Mouse (Mus musculus): ENCODE results near the gene Slc25a29. TPM values are rescaled to one million over a fixed set of nuclear protein-coding genes. Genes with fewer than 3 reads are reported as not detected.

Gene Slc25a29
- total RNA-seq, 4 experiments from 2014 or later = 8.5 to 10.5 (median 8.9) TPM

DNA sequence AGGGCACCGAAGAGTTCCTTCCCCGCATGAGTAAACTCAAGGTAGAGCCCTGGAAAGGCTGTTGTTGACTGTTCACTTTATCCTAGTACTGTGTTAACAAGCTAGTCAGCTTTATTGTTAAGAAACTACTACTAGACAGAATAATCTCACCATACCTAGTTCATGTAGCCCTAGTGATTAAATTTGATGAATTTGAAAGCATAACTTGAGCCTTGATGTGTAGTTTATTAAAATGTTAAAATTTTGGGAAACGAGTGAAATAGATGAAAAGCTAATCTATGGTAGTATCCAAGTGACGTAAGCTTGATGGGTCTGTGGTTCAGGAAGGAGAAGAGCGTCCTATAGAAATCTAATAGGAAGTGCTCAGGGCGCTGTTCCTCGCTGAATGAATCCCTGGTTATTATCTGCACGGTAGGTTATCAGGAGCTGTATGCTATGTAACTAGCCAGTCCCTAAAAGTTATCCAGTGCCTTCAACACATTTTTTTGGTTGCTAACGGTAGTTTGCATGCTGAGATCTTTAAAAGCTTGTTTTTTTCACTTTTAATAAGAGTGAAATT is 40.6 kb downstream of the Slc25a29 start:
- DNase-seq (ENCODE audit: low spot score in 2 of 2) = no peak

DNA sequence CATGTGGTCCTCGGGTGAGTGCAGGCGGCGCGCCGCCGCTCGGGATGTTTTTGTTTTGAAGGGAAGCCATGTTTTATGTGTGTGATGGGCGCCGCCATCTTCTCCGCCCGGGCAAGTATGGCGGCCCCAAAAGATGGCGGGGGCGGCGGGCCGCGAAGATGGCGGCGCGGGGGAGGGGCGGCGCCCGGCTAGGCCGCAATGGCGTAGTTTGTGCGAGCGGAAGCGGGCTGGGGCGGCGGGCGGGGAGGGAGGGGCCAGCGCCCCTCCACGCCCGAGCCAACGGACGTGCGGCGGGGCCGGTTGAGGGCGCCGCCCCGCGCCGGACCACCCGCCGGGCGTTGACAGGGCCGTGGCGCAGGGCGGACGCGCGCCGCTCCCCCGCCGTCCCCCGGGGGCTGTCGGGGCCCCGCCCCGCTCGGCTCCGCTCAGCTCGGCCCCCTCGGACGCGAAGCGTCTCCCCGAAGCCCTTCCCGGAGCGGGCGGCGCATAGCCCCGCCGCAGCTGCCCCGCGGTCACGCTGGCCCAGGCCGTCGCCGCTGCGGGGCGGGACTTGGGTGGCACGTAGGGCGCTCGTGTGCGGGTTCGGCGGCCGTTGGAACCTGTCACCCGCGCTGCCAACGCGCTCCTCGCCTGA is 41.5 kb downstream of the Slc25a29 start:
- DNase-seq (ENCODE audit: low spot score in 2 of 2) = peak; percentile 67 to 83

- DNase-seq (ENCODE audit: low spot score in 2 of 2) = peak; percentile 11 to 32
Measured at GRCm38 (mm10) chr12:108793453-108793941, 42.2 kb downstream of the Slc25a29 start.

- DNase-seq (ENCODE audit: low spot score in 2 of 2) = peak; percentile 98
Measured at GRCm38 (mm10) chr12:108792546-108793452, 42.9 kb downstream of the Slc25a29 start, which contains the start of gene Yy1. Gene Yy1 (plus strand): TSS chr12:108792973.

GRCm38 (mm10) chr12:108792152-108792545 is 43.5 kb downstream of the Slc25a29 start:
- DNase-seq (ENCODE audit: low spot score in 2 of 2) = peak; percentile 59 to 74

- DNase-seq (ENCODE audit: low spot score in 2 of 2) = no peak
Measured at GRCm38 (mm10) chr12:108787329-108787728, 48.4 kb downstream of the Slc25a29 start.

DNA sequence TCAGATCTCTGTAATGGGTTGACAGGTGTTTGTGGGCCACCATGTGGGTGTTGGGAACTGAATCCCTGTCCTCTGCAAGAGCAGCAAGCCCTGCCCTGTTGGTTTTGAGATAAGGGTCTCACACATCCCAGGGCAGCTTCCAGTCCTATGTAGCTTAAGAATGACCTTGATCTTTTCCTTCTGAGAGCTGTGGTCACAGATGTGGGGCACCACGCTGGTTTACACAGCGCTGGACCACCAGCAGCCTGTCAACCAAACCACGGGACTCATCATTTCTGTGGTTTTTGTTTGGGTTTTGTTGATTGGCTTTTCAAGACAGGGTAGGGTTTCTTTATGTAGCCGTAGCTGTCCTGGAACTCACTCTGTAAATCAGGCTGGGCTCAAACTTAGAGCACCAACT is 50.5 kb downstream of the Slc25a29 start:
- DNase-seq (ENCODE audit: low spot score in 2 of 2) = no peak

DNA sequence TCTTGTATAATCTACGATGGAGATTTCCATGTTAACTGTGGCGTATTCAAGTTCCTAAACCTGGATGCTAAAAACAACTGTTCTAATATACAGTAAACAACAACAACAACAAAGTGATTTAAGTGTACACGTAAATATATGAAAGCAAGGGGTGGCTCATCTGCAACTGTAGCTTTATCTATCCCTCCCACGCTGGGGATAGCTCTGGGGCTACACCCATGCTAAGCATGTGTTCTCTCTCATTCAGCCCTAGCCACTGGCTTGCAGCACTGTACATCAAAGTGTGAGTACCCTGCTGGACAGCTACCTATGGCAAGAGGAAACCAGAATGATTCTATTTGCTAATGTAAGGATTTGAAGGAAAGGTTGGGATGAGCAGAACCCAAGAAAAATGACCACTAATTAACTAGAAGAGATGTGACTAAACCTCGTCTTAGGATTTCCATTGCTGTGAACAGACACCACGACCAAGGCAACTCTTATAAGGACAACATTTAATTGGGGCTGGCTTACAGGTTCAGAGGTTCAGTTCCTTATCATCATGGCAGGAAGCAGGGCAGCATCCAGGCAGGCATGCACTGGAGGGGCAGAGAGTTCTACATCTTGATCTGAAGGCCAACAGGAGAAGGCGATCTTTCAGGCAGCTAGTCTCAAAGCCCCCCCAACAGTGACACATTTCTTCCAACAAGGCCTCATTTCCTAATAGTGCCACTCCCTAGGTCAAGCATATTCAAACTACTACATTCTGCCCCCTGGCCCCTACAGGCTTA is 55.4 kb downstream of the Slc25a29 start:
- DNase-seq (ENCODE audit: low spot score in 2 of 2) = no peak

Small RNA genes within 50 kb of the gene (microRNA-seq; reads per million reads assigned to microRNA genes)
- 33.3 reads per million, percentile 32 among the genes with 10 or more reads in this experiment for gene Mir345

Other genes with a start within 250 kb of the Slc25a29 start
- under 1 TPM in 2 of 4 experiments, not detected in 2; 0.29 to 0.48 TPM for gene Degs2, start 133.6 kb downstream of the Slc25a29 start, total RNA-seq (2022)
- gene Yy1, start 42.9 kb downstream of the Slc25a29 start, total RNA-seq (2022) = 10 to 100 TPM; 26.6 to 33.0 (median 29.6) TPM
- 1 to 10 TPM; 4.0 to 7.5 (median 5.8) TPM for gene Slc25a47, start 163 bp upstream of the Slc25a29 start, total RNA-seq (2022)
- 1 to 10 TPM; 3.7 to 4.8 (median 4.6) TPM for gene Wdr25, start 57.7 kb upstream of the Slc25a29 start, total RNA-seq (2022)
- gene Wars, start 58.3 kb upstream of the Slc25a29 start, total RNA-seq (2022) = 10 to 100 TPM; 26.4 to 28.7 (median 28.0) TPM
- under 1 TPM in 2 of 4 experiments, not detected in 2; 0.13 to 0.31 TPM for gene Begain, start 232.3 kb upstream of the Slc25a29 start, total RNA-seq (2022)